Mouse (Mus musculus) CH12.LX (cell line): Measurements from ENCODE around the gene Adgrg1. TPM values are rescaled to one million over a fixed set of nuclear protein-coding genes. Genes with fewer than 3 reads are reported as not detected.

ENCODE experiments used
- DNase-seq: peaks from one replicate; pipeline ENCODE4 v3.0.0-alpha.2; 2013; ENCODE audit errors: extremely low read depth
- H3K27ac ChIP-seq: 2 replicates; pipeline ENCODE4 v1.5.1; 2012; ENCODE audit warnings: low read depth, mild to moderate bottlenecking, control low read depth, moderate library complexity; ENCODE audit not compliant: insufficient read depth
- H3K27me3 ChIP-seq: replicated peaks from 2 replicates; pipeline ENCODE3; 2012; ENCODE audit warnings: inconsistent platforms
- H3K36me3 ChIP-seq, 2 experiments: replicated peaks in 1 of 2; 2 replicates each; pipeline versions ENCODE3 to v1.6.1; 2012; ENCODE audit warnings: inconsistent platforms in 1 of 2, low read length in 1 of 2, mild to moderate bottlenecking in 1 of 2, mixed read lengths in 1 of 2, moderate library complexity in 1 of 2; ENCODE audit not compliant: control insufficient read depth in 1 of 2, insufficient read depth in 1 of 2
- H3K4me1 ChIP-seq, 2 experiments: 2 replicates each; pipeline ENCODE4 v1.6.1; 2012; ENCODE audit warnings: inconsistent platforms in 1 of 2, moderate library complexity in 1 of 2; ENCODE audit not compliant: insufficient read depth in 2 of 2, control insufficient read depth in 1 of 2
- H3K4me2 ChIP-seq: 2 replicates; pipeline ENCODE4 v1.6.1; 2012; ENCODE audit warnings: low read depth, mild to moderate bottlenecking, control low read depth; ENCODE audit not compliant: poor library complexity, insufficient read depth, severe bottlenecking
- H3K4me3 ChIP-seq, 3 experiments: fragments of 150-350 bp in 1 of 3; sonication (generic) in 1 of 3; replicated peaks in 1 of 3; 2 replicates each; pipeline versions ENCODE3 to v1.5.1; 2011 to 2012; ENCODE audit warnings: low read depth in 2 of 3, low read length in 2 of 3, mild to moderate bottlenecking in 2 of 3, moderate library complexity in 2 of 3, control low read depth in 1 of 3, improper control_type of control experiment in 1 of 3, inconsistent platforms in 1 of 3, mixed read lengths in 1 of 3; ENCODE audit not compliant: poor library complexity in 1 of 3
- H3K79me2 ChIP-seq: replicated peaks from 2 replicates; pipeline ENCODE4 v1.6.1; 2012; ENCODE audit warnings: mild to moderate bottlenecking, moderate library complexity; ENCODE audit not compliant: control insufficient read depth, poor library complexity, insufficient read depth, severe bottlenecking; ENCODE audit errors: extremely low read depth
- H3K9ac ChIP-seq: 2 replicates; pipeline ENCODE4 v1.6.1; 2012; ENCODE audit warnings: low read depth, mild to moderate bottlenecking, control low read depth, moderate library complexity; ENCODE audit not compliant: insufficient read depth
- H3K9me3 ChIP-seq: replicated peaks from 2 replicates; pipeline ENCODE3; 2012; ENCODE audit warnings: low read length, inconsistent platforms, mixed read lengths
- BHLHE40 ChIP-seq: IDR thresholded peaks from 2 replicates; pipeline ENCODE4 v1.6.1; 2011; ENCODE audit warnings: mild to moderate bottlenecking, low read depth, low read length, improper control_type of control experiment
- CHD2 ChIP-seq: IDR thresholded peaks from 2 replicates; pipeline ENCODE4 v1.6.1; 2011; ENCODE audit warnings: low read length, improper control_type of control experiment
- E2F4 ChIP-seq: IDR thresholded peaks from 2 replicates; pipeline ENCODE4 v1.6.1; 2011; ENCODE audit warnings: low read depth, low read length, improper control_type of control experiment; ENCODE audit not compliant: insufficient replicate concordance
- ETS1 ChIP-seq: conservative IDR thresholded peaks from 2 replicates; pipeline ENCODE4 v1.6.1; 2012; ENCODE audit warnings: low read depth, mild to moderate bottlenecking, inconsistent platforms, low read length, improper control_type of control experiment, moderate library complexity
- IRF4 ChIP-seq: IDR thresholded peaks from 2 replicates; pipeline ENCODE4 v1.6.1; 2014; ENCODE audit warnings: low read depth, mild to moderate bottlenecking, inconsistent platforms, low read length, improper control_type of control experiment
- JUND ChIP-seq: conservative IDR thresholded peaks from 2 replicates; pipeline ENCODE4 v1.6.1; 2011; ENCODE audit warnings: low read depth, low read length, improper control_type of control experiment
- KAT2A ChIP-seq: IDR thresholded peaks from 2 replicates; pipeline ENCODE4 v1.6.1; 2012; ENCODE audit warnings: low read length, improper control_type of control experiment, inconsistent platforms; ENCODE audit not compliant: insufficient replicate concordance
- MAFK ChIP-seq: IDR thresholded peaks from 2 replicates; pipeline ENCODE4 v1.6.1; 2011; ENCODE audit warnings: low read length, improper control_type of control experiment; ENCODE audit not compliant: insufficient replicate concordance
- MAX ChIP-seq: IDR thresholded peaks from 2 replicates; pipeline ENCODE4 v1.6.1; 2011; ENCODE audit warnings: low read length, improper control_type of control experiment
- MAZ ChIP-seq: IDR thresholded peaks from 2 replicates; pipeline ENCODE4 v1.6.1; 2012; ENCODE audit warnings: low read depth, mild to moderate bottlenecking, inconsistent platforms, low read length, improper control_type of control experiment, moderate library complexity
- MYC ChIP-seq: IDR thresholded peaks from 2 replicates; pipeline ENCODE4 v1.6.1; 2011; ENCODE audit warnings: low read depth, mild to moderate bottlenecking, improper control_type of control experiment, low read length
- NELFE ChIP-seq: IDR thresholded peaks from 2 replicates; pipeline ENCODE4 v1.6.1; 2011; ENCODE audit warnings: low read depth, low read length, improper control_type of control experiment
- PAX5 ChIP-seq: IDR thresholded peaks from 2 replicates; pipeline ENCODE4 v1.6.1; 2012; ENCODE audit warnings: low read length, inconsistent platforms, mixed read lengths
- POLR2AphosphoS2 ChIP-seq: IDR thresholded peaks from 2 replicates; pipeline ENCODE4 v1.6.1; 2011; ENCODE audit warnings: low read depth, low read length, improper control_type of control experiment
- RAD21 ChIP-seq: IDR thresholded peaks from 2 replicates; pipeline ENCODE4 v1.6.1; 2011; ENCODE audit warnings: low read depth, mild to moderate bottlenecking, low read length, improper control_type of control experiment, moderate library complexity
- RCOR1 ChIP-seq: conservative IDR thresholded peaks from 2 replicates; pipeline ENCODE4 v1.6.1; 2012; ENCODE audit warnings: low read depth, mild to moderate bottlenecking, inconsistent platforms, low read length, improper control_type of control experiment
- SIN3A ChIP-seq: IDR thresholded peaks from 2 replicates; pipeline ENCODE4 v1.6.1; 2012; ENCODE audit warnings: low read length, improper control_type of control experiment, inconsistent platforms
- SMC3 ChIP-seq: IDR thresholded peaks from 2 replicates; pipeline ENCODE4 v1.6.1; 2011; ENCODE audit warnings: low read depth, low read length, improper control_type of control experiment
- TBP ChIP-seq: conservative IDR thresholded peaks from 2 replicates; pipeline ENCODE4 v1.6.1; 2011; ENCODE audit warnings: low read depth, low read length, improper control_type of control experiment
- USF1 ChIP-seq: IDR thresholded peaks from 2 replicates; pipeline ENCODE4 v1.6.1; 2014; ENCODE audit warnings: low read depth, mild to moderate bottlenecking, inconsistent platforms, low read length, improper control_type of control experiment
- USF2 ChIP-seq: conservative IDR thresholded peaks from 2 replicates; pipeline ENCODE4 v1.6.1; 2011; ENCODE audit warnings: low read depth, low read length, improper control_type of control experiment
- ZC3H11A ChIP-seq: IDR thresholded peaks from 2 replicates; pipeline ENCODE4 v1.6.1; 2012; ENCODE audit warnings: low read depth, mild to moderate bottlenecking, inconsistent platforms, low read length, improper control_type of control experiment
- ZKSCAN1 ChIP-seq: IDR thresholded peaks from 2 replicates; pipeline ENCODE4 v1.6.1; 2012; ENCODE audit warnings: low read depth, inconsistent platforms, low read length, improper control_type of control experiment, borderline replicate concordance
- dilution Hi-C: fragments of 300-500 bp; cut with MboI; formaldehyde crosslinking; loops from 2 replicates; pipeline ENCODE4 v1.14.3; 2020; ENCODE audit warnings: low sequenced_read_pairs; ENCODE audit not compliant: extremely low pct_unique_long_range_greater_than_20kb, extremely low pct_ligation_motif_present
- in situ Hi-C: fragments of 300-500 bp; cut with MboI; formaldehyde crosslinking; loops from 3 replicates; pipeline ENCODE4 v1.14.3; 2019; ENCODE audit warnings: low sequenced_read_pairs, low pct_ligation_motif_present, low pct_unique_long_range_greater_than_20kb, mixed read lengths
- polyA plus RNA-seq: library from polyadenylated mRNA; unstranded; fragments of >175 nt; gene quantifications from 2 replicates; pipeline ENCODE4 v1.2.1, GENCODE M21; 2012; ENCODE audit warnings: low read depth; ENCODE audit not compliant: insufficient read length
- total RNA-seq, 2 experiments: library from RNA; depleted of rRNA; stranded (reverse); fragments of 300-350 nt in 1 of 2; fragments of >200 nt in 1 of 2; gene quantifications; 2 replicates each; pipeline ENCODE4 v1.2.3; 2012 to 2014

The Adgrg1 gene
- total and polyA plus RNA-seq, 3 experiments = 0.42 to 2.5 (median 1.2) TPM

DNA sequence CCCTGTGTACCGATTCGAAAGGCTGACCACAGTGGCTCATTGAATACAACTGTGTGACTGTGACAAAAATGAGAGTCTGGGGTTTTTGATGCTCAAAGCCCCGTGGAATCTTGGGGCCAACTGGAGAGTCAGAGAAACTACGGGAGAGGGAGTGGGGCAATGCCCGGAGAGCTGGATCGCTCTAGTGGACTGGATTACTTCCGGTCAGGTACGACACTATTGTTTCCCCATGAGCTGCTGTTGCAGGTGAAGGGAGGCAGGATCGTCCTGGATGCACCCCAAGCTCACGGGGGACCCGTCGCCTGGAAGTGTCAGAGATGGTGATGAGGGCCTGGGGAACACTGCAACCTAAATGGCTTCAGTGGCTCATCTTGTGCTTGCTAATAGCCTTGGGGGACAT is 21.5 kb downstream of the Adgrg1 start:
- Histone ChIP-seq H3K9me3 (no peaks in the 10 kb centered on the region), H3K9ac (no peak overlapping the region), H3K79me2 (no peaks in the 10 kb centered on the region), H3K27me3 (peaks cover 46% of the 10 kb centered on the region), H3K4me1 (peaks cover 3 to 30% of the 10 kb centered on the region in 2 experiments; a peak in 3 of 4 replicates), H3K4me3 (no peak overlapping the region), H3K4me2 (no peak overlapping the region), H3K36me3 (no peaks in the 10 kb centered on the region), H3K27ac (no peak overlapping the region)
- in situ Hi-C loops = loop anchor here (5.0 kb wide), 1 partner anchor 34 kb away; no protein-coding TSS in a partner anchor
- TF ChIP-seq TBP (no peak), MAFK (no peak), ZC3H11A (no peak), USF2 (no peak), USF1 (no peak), NELFE (no peak), POLR2AphosphoS2 (no peak), RCOR1 (no peak), MAX (no peak), RAD21 (no peak), IRF4 (no peak), KAT2A (no peak), PAX5 (no peak), JUND (no peak), SIN3A (no peak), SMC3 (no peak), CHD2 (no peak), MAZ (no peak), BHLHE40 (no peak), MYC (no peak)
- dilution Hi-C loops = no loop called here
- DNase-seq = no peak

DNA sequence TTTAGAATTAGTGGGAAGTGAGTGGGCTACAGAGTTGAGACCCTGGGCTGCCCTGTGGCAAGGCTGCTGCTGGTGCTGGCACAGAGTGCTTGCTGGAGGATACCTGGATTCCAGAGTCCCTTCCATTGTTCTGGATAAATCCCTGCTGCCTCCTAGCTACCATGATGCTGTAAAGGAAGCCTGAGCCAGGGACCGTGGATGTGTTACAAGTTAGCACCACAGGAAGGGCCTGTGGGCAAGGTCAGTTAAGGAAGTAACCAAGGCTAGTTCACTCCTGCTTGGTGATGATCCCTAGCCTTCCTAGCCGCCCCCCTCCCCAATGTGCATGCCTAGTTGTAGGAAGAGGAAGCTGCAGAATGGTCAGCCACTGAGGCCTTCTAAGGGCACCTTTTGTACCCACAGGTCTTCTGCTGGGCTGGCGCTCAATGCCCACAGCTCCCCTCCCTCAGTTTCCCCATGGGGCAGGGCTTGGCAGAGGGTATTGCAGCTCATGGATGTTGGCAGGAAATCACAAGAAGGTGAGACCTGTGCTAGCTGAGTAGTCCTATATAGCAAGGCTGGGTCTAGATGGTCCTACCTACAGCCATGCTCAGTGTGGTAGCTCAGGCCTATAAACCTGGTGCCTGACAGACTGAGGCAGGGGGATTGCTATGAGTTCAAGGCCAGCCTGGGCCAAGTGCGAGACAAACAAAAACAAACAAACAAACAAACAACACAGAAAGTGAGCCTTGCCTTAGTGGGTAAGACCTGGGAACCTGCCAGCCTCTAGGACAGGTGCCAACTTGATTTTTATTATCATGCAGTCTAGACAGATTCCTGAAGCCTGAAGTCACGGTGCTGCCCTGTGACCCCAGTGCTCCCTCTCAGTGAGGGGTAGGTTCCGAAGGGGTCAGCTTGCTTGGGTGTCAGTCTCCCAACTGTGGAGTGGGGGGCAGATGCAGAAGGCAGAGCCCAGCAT is 22.6 kb downstream of the Adgrg1 start:
- Histone ChIP-seq H3K4me3 (no peak overlapping the region), H3K4me1 (peaks cover 9 to 30% of the 10 kb centered on the region in 2 experiments), H3K27me3 (peaks cover 43% of the 10 kb centered on the region), H3K79me2 (no peaks in the 10 kb centered on the region), H3K9me3 (no peaks in the 10 kb centered on the region), H3K27ac (no peak overlapping the region), H3K4me2 (no peak overlapping the region)
- DNase-seq = no peak
- dilution Hi-C loops = no loop called here
- TF ChIP-seq ZKSCAN1 (no peak), ZC3H11A (no peak), SIN3A (no peak), ETS1 (no peak), MAX (no peak), E2F4 (no peak), MAZ (no peak)
- TF ChIP-seq, all 38 proteins: peak for 0
- in situ Hi-C loops = loop anchor here (5.0 kb wide), 1 partner anchor 35 kb away; no protein-coding TSS in a partner anchor
- Histone ChIP-seq H3K36me3 (no peaks in the 10 kb centered on the region), H3K9ac (no peak overlapping the region)
